Mouse (Mus musculus) heart, embryonic 15.5 days (tissue): ENCODE measurements around the gene Rhob. TPM values are rescaled to one million over a fixed set of nuclear protein-coding genes. Genes with fewer than 3 reads are reported as not detected.
"Not testable (repeated sequence)": the region's sequence is repeated elsewhere in the genome, so short reads cannot be mapped to it uniquely, and the experiment has no call there.

Experiments used
- ATAC-seq: fragments of 200-750 bp; cut with Nextera tagmentation; replicated peaks from 2 replicates; pipeline ENCODE4 v1.8.0; 2017; ENCODE audit warnings: low read depth, moderate TSS enrichment; ENCODE audit not compliant: insufficient number of reproducible peaks, insufficient read depth, low FRiP score
- H3K27ac ChIP-seq: fragments of 300-500 bp; sonication (generic); 2 replicates; pipeline ENCODE4 v1.5.1; 2015; ENCODE audit warnings: mild to moderate bottlenecking, inconsistent platforms
- H3K27me3 ChIP-seq: fragments of 300-500 bp; sonication (generic); 2 replicates; pipeline ENCODE4 v1.6.1; 2015; ENCODE audit warnings: inconsistent platforms
- H3K36me3 ChIP-seq: fragments of 300-500 bp; sonication (generic); 2 replicates; pipeline ENCODE4 v1.6.1; 2015; ENCODE audit warnings: mild to moderate bottlenecking, inconsistent platforms
- H3K4me1 ChIP-seq: fragments of 300-500 bp; sonication (generic); replicated peaks from 2 replicates; pipeline ENCODE4 v1.6.1; 2015; ENCODE audit warnings: inconsistent platforms
- H3K4me2 ChIP-seq: fragments of 300-500 bp; sonication (generic); 2 replicates; pipeline ENCODE4 v1.6.1; 2015; ENCODE audit warnings: inconsistent platforms, mild to moderate bottlenecking, moderate library complexity
- H3K4me3 ChIP-seq: fragments of 300-500 bp; sonication (generic); 2 replicates; pipeline ENCODE4 v1.5.1; 2015; ENCODE audit warnings: mild to moderate bottlenecking, inconsistent platforms
- H3K9ac ChIP-seq: fragments of 300-500 bp; sonication (generic); 2 replicates; pipeline ENCODE4 v1.6.1; 2015; ENCODE audit warnings: mild to moderate bottlenecking, inconsistent platforms
- H3K9me3 ChIP-seq: fragments of 300-500 bp; sonication (generic); replicated peaks from 2 replicates; pipeline ENCODE4 v1.6.1; 2016; ENCODE audit warnings: inconsistent platforms
- WGBS: fragments of 180-500 bp; shearing (Covaris S2); methylation state at CpG from one replicate; pipeline ENCODE4 v1.1.7; 2015; ENCODE audit warnings: mixed read lengths; 5-methylcytosine and 5-hydroxymethylcytosine counted together
- polyA plus RNA-seq: library from polyadenylated mRNA; unstranded; fragments of >200 nt; fragmentation: Nextera tagmentation; extraction: Ambion mirVana; gene quantifications from 2 replicates; pipeline ENCODE4 v1.2.1, GENCODE M21; 2015

Gene Rhob
- polyA plus RNA-seq, 1 experiment from 2014 or later, result 35.4 TPM

DNA sequence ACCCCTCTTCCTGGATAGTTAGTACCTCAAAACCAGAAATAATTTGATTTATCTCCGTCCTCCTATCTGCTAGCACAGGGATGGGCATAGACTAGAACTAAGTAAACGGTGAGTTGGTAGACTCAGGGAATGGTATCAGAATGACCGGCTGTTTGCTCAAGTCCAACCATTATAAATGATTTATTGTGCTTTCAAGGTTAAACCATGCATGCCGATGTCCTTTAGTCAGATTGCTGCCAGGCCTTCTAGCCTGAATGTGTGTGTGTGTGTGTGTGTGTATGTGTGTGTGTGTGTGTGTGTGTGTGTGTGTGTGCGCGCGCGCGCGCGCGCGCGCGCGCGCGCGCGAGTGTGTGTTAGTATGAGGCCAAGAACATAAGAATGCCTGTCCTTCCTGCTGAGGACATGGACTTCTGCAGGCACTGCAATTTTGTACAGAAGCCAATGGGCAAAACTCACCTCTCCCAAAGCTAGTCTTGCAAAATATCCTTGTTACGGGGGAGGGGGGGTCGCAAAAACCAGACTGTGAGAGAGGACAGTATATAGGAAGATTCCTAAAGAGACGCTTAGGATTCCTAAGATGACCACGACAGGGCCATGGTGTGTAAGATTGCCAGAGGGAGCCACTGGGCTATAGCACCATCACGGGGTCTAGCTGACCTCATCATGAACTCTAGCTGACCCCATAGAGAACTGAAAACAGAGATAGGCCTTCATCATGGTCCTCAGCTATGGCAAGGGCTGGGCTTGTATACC lies 29.9 kb downstream of the Rhob start:
- Histone ChIP-seq H3K27ac (no peak overlapping the region), H3K4me1 (peaks cover 2% of the 10 kb centered on the region; the same call in 1 of the 2 replicates), H3K4me2 (no peak overlapping the region), H3K9me3 (no peaks in the 10 kb centered on the region), H3K4me3 (no peak overlapping the region), H3K9ac (no peak overlapping the region), H3K36me3 (no peaks in the 10 kb centered on the region), H3K27me3 (no peaks in the 10 kb centered on the region)
- 90% methylated on average over 25 of the region's 25 CpGs for WGBS
- ATAC-seq, result no peak

GRCm38 (mm10) chr12:8468221-8468865 lies 31.5 kb downstream of the Rhob start:
- Histone ChIP-seq H3K9me3 (no peaks in the 10 kb centered on the region), H3K4me1 (peaks cover 2% of the 10 kb centered on the region; the same call in 1 of the 2 replicates), H3K36me3 (no peaks in the 10 kb centered on the region), H3K9ac (no peak overlapping the region), H3K27ac (no peak overlapping the region), H3K4me3 (no peak overlapping the region), H3K27me3 (no peaks in the 10 kb centered on the region), H3K4me2 (no peak overlapping the region)
- no peak for ATAC-seq

- no peak for ATAC-seq
- 61% methylated on average over 12 of the region's 12 CpGs for WGBS
These were observed 32.5 kb downstream of the Rhob start for GRCm38 (mm10) chr12:8467029-8467924.

GRCm38 (mm10) chr12:8465680-8466079 lies 34.1 kb downstream of the Rhob start:
- H3K4me2 ChIP-seq, result no peak overlapping the region
- WGBS, result 60% methylated on average over 3 of the region's 3 CpGs
- H3K4me3 ChIP-seq, result no peak overlapping the region
- H3K36me3 ChIP-seq, result no peaks in the 10 kb centered on the region
- no peaks in the 10 kb centered on the region for H3K9me3 ChIP-seq
- H3K4me1 ChIP-seq, result no peaks in the 10 kb centered on the region
- H3K27me3 ChIP-seq, result no peaks in the 10 kb centered on the region
- no peak for ATAC-seq
- no peak overlapping the region for H3K9ac ChIP-seq
- H3K27ac ChIP-seq, result no peak overlapping the region

More at GRCm38 (mm10) chr12:8467029-8467924, 32.5 kb downstream of the Rhob start:
- Histone ChIP-seq H3K4me1 (no peaks in the 10 kb centered on the region), H3K36me3 (no peaks in the 10 kb centered on the region), H3K27me3 (no peaks in the 10 kb centered on the region), H3K27ac (no peak overlapping the region), H3K4me2 (no peak overlapping the region), H3K4me3 (no peak overlapping the region), H3K9me3 (no peaks in the 10 kb centered on the region), H3K9ac (no peak overlapping the region)

DNA sequence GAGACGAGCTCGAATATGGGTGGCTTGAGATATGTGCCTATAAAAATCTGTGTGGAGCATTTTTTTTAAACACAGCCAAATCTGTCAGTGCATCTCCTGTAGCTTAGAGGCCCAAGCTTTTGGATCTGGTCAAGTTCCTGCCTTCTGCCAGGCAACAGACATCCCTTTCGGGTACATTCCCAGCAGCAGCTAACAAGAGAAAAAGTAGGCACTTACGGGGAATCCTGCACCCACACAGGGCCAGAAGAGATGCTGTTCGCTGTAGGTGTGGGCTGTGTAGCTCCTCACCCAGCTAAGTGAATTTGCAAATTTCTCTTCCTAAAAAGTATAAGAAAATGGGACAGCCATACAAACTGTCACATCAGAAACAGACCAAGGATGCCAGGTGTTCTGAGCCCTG lies 34.8 kb downstream of the Rhob start:
- no peak for ATAC-seq
- no peaks in the 10 kb centered on the region for H3K36me3 ChIP-seq
- WGBS, result 89% methylated on average over 5 of the region's 5 CpGs

GRCm38 (mm10) chr12:8463599-8464160 lies 36.1 kb downstream of the Rhob start:
- Histone ChIP-seq H3K27ac (no peak overlapping the region), H3K4me2 (no peak overlapping the region), H3K27me3 (no peaks in the 10 kb centered on the region), H3K36me3 (no peaks in the 10 kb centered on the region), H3K4me3 (no peak overlapping the region), H3K9me3 (no peaks in the 10 kb centered on the region), H3K4me1 (no peaks in the 10 kb centered on the region), H3K9ac (no peak overlapping the region)
- 81% methylated on average over 3 of the region's 3 CpGs for WGBS
- ATAC-seq, result no peak

More for the DNA sequence above, 34.8 kb downstream of the Rhob start:
- no peak overlapping the region for H3K4me2 ChIP-seq
- no peak overlapping the region for H3K9ac ChIP-seq
- H3K4me1 ChIP-seq, result no peaks in the 10 kb centered on the region
- H3K27ac ChIP-seq, result no peak overlapping the region
- no peak overlapping the region for H3K4me3 ChIP-seq
- no peaks in the 10 kb centered on the region for H3K27me3 ChIP-seq
- no peaks in the 10 kb centered on the region for H3K9me3 ChIP-seq

DNA sequence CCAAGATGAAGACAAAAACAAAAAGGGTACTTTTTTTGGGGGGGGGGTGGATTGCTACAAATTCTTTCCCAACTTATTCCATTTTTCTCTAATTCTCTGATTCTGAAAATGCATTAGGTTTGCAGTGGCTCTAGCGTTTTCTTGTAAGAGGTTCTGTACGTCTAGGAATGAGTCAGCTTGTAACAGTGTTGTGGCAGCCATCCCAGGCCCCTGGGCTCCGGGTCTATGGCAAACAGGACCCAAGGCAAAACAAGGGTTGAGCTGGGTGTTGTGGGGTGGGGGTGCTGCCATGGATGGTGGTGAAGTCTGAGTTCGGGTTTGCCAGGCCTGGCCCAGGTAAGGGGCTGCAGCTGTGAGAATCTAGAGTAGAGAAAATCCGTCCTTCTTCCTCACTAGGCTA lies 37.3 kb downstream of the Rhob start:
- Histone ChIP-seq H3K9ac (no peak overlapping the region), H3K27me3 (no peaks in the 10 kb centered on the region), H3K4me3 (no peak overlapping the region), H3K9me3 (no peaks in the 10 kb centered on the region), H3K4me1 (no peaks in the 10 kb centered on the region), H3K4me2 (no peak overlapping the region), H3K27ac (no peak overlapping the region), H3K36me3 (no peaks in the 10 kb centered on the region)
- no peak for ATAC-seq
- WGBS, result 77% methylated on average over 5 of the region's 5 CpGs

- not testable (repeated sequence) for H3K4me1 ChIP-seq, H3K4me3 ChIP-seq, H3K27ac ChIP-seq, H3K9me3 ChIP-seq, ATAC-seq, H3K4me2 ChIP-seq, H3K27me3 ChIP-seq, H3K36me3 ChIP-seq, H3K9ac ChIP-seq
- 94% methylated on average over 8 of the region's 8 CpGs for WGBS
These were observed 38.2 kb downstream of the Rhob start for GRCm38 (mm10) chr12:8461575-8461974.

GRCm38 (mm10) chr12:8458400-8458799 lies 41.4 kb downstream of the Rhob start:
- Histone ChIP-seq H3K4me2 (no peak overlapping the region), H3K36me3 (no peaks in the 10 kb centered on the region), H3K4me1 (peaks cover 18% of the 10 kb centered on the region), H3K4me3 (no peak overlapping the region), H3K9ac (no peak overlapping the region), H3K9me3 (no peaks in the 10 kb centered on the region), H3K27me3 (no peaks in the 10 kb centered on the region), H3K27ac (no peak overlapping the region)
- WGBS, result 81% methylated on average over 8 of the region's 8 CpGs
- ATAC-seq, result no peak

- Histone ChIP-seq H3K36me3 (no peaks in the 10 kb centered on the region), H3K4me2 (no peak overlapping the region), H3K4me1 (peaks cover 22% of the 10 kb centered on the region), H3K9ac (no peak overlapping the region), H3K9me3 (no peaks in the 10 kb centered on the region), H3K4me3 (no peak overlapping the region), H3K27ac (no peak overlapping the region), H3K27me3 (no peaks in the 10 kb centered on the region)
- WGBS, result 54% methylated on average over 5 of the region's 5 CpGs
- ATAC-seq, result no peak
These were observed 42.8 kb downstream of the Rhob start for GRCm38 (mm10) chr12:8457052-8457451.

- ATAC-seq, result no peak
These were observed 44.8 kb downstream of the Rhob start for GRCm38 (mm10) chr12:8455046-8455445.

More at GRCm38 (mm10) chr12:8455046-8455445, 44.8 kb downstream of the Rhob start:
- no peak overlapping the region for H3K9ac ChIP-seq
- no peak overlapping the region for H3K4me3 ChIP-seq
- no peak overlapping the region for H3K4me2 ChIP-seq
- H3K4me1 ChIP-seq, result peaks cover 28% of the 10 kb centered on the region
- H3K27ac ChIP-seq, result no peak overlapping the region
- 29% methylated on average over 2 of the region's 2 CpGs for WGBS
- H3K9me3 ChIP-seq, result no peaks in the 10 kb centered on the region
- no peaks in the 10 kb centered on the region for H3K36me3 ChIP-seq
- H3K27me3 ChIP-seq, result no peaks in the 10 kb centered on the region
